In the genomic region with DNA sequence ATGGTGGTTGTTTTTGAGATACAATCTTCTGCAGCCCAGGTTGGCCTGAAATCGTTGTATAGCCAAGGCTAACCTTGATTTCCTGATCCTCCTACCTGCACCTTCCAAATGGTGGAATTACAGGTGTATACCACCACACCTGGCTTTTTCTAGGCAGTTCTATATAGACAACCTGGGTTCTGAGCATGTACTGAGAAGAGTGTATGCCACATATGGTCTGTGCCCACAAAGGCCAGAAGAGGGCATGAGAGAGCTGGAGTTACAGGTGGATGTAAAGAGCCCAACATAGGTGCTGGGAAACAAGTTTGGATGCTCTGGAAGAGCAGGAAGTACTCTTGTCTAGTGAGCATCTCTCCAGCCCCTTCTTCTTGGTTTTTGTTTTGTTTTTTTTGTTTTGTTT, we compare ENCODE assay signal across 11 mouse cellular contexts. TPM values are rescaled to one million over a fixed set of nuclear protein-coding genes. Genes with fewer than 3 reads are reported as not detected.
DNase-seq lines count a peak whose midpoint lies in the region; ATAC-seq and TF ChIP-seq lines count a peak whose summit lies in the region.
"Had no signal": no experiment of that assay in that cellular context is flagged by ENCODE, and none has a peak within 500 bp of the region (broad histone marks: within the 10 kb centered on the region; RNA-seq: fewer than 3 reads in every experiment).

No protein-coding gene starts in this region.

- DNase-seq in left cerebral cortex, adult 2 months (ENCODE audit: extremely low spot score in 1 of 2, low spot score in 2 of 2), result no peak
- no peak for DNase-seq in left cerebral cortex, postnatal 25 days (ENCODE audit: low spot score in 2 of 2)
- peak; percentile 81 for DNase-seq in MEL (ENCODE audit: low read depth, low spot score)
- peak; percentile 68 for DNase-seq in induced T-regulatory cell, adult 2 months (ENCODE audit: low read depth)
- peak; percentile 62 for DNase-seq in splenic B cell, adult 2 months (ENCODE audit: low read depth, low spot score)
- DNase-seq in forebrain, embryonic 11.5 days (ENCODE audit: low spot score), result no peak
- DNase-seq in natural killer cell, adult 2 months (ENCODE audit: low spot score in 2 of 2), result no peak
- no peak for DNase-seq in c-Kit-positive CD71-positive TER-119-positive erythroid progenitor cells, embryonic 14.5 days (ENCODE audit: low spot score)
- DNase-seq: gastrocnemius, postnatal 10 days; right cerebral cortex, postnatal 14 days had no signal

- peak; percentile 78 for TF ChIP-seq RAD21 in MEL (IDR thresholded peaks at IDR 0.05; ENCODE audit: low read depth, low read length)

- no peak for ATAC-seq in forebrain, embryonic 11.5 days (replicated peaks; ENCODE audit: low FRiP score)

- no peak overlapping the region for H3K4me3 ChIP-seq in left cerebral cortex, adult 2 months
- no peak overlapping the region for H3K4me3 ChIP-seq in MEL (ENCODE audit: control insufficient read depth in 1 of 2, insufficient read depth in 1 of 2, low read depth in 2 of 2, low read length in 2 of 2)
- H3K4me3 ChIP-seq in forebrain, embryonic 11.5 days (ENCODE audit: low read depth, low read length), result no peak overlapping the region

- peak; percentile 37 for TF ChIP-seq CTCF in left cerebral cortex, adult 2 months (IDR thresholded peaks at IDR 0.05)
- TF ChIP-seq CTCF in MEL (IDR thresholded peaks at IDR 0.05 in 2 of 3, conservative IDR thresholded peaks at IDR 0.05 in 1 of 3; ENCODE audit: control insufficient read depth in 1 of 3, insufficient read depth in 1 of 3, low read depth in 2 of 3, low read length in 3 of 3, poor library complexity in 1 of 3, severe bottlenecking in 1 of 3), result peak; percentile 78 to 83 (median 79)

- no peaks in the 10 kb centered on the region for H3K9me3 ChIP-seq in MEL (replicated peaks; ENCODE audit: insufficient read depth, low read length)
- H3K9me3 ChIP-seq in forebrain, embryonic 11.5 days (ENCODE audit: control insufficient read depth, low read length), result no peaks in the 10 kb centered on the region

- no peaks in the 10 kb centered on the region for H3K27me3 ChIP-seq in MEL (ENCODE audit: control insufficient read depth in 1 of 2, insufficient read depth in 2 of 2, low read length in 2 of 2)
- no peaks in the 10 kb centered on the region for H3K27me3 ChIP-seq in splenic B cell, adult 2 months (ENCODE audit: control insufficient read depth, insufficient read depth, low read length, poor library complexity, severe bottlenecking)
- H3K27me3 ChIP-seq in forebrain, embryonic 11.5 days (ENCODE audit: control insufficient read depth, insufficient read depth, low read length), result peaks cover 5% of the 10 kb centered on the region; the same call in 1 of the 2 replicates

- peaks cover 3 to 12% of the 10 kb centered on the region in 2 experiments for H3K4me1 ChIP-seq in MEL (ENCODE audit: control insufficient read depth in 1 of 2, insufficient read depth in 2 of 2, low read length in 2 of 2)
- peaks cover 4% of the 10 kb centered on the region; the same call in 1 of the 2 replicates for H3K4me1 ChIP-seq in forebrain, embryonic 11.5 days (replicated peaks; ENCODE audit: control insufficient read depth, insufficient read depth, low read length)

- no peak overlapping the region for H3K9ac ChIP-seq in MEL (ENCODE audit: control insufficient read depth, low read depth, low read length, poor library complexity, severe bottlenecking)
- no peak overlapping the region for H3K9ac ChIP-seq in forebrain, embryonic 11.5 days (ENCODE audit: low read length)

- H3K27ac ChIP-seq in left cerebral cortex, adult 2 months, result no peak overlapping the region
- H3K27ac ChIP-seq in MEL (ENCODE audit: control insufficient read depth, low read depth, low read length), result no peak overlapping the region
- no peak overlapping the region for H3K27ac ChIP-seq in forebrain, embryonic 11.5 days (ENCODE audit: low read depth, low read length)
- H3K27ac ChIP-seq: macrophage had no signal

- no peak overlapping the region for H3K4me2 ChIP-seq in forebrain, embryonic 11.5 days (ENCODE audit: low read depth, low read length, severe bottlenecking)

- TF ChIP-seq EP300 in MEL (IDR thresholded peaks at IDR 0.05; ENCODE audit: low read depth in 1 of 2, low read length in 2 of 2), result no peak

- H3K79me2 ChIP-seq in MEL (ENCODE audit: control insufficient read depth, insufficient read depth, low read length, poor library complexity), result no peaks in the 10 kb centered on the region; the same call in 1 of the 2 replicates

- no peak for TF ChIP-seq POLR2A in MEL (IDR thresholded peaks at IDR 0.05; ENCODE audit: control insufficient read depth in 1 of 2, insufficient read depth in 1 of 2, low read depth in 1 of 2, low read length in 2 of 2, poor library complexity in 1 of 2)

- H3K36me3 ChIP-seq in MEL (ENCODE audit: control insufficient read depth in 1 of 2, insufficient read depth in 2 of 2, low read length in 2 of 2), result peaks cover 0 to 12% of the 10 kb centered on the region in 2 experiments; a peak in 2 of 4 replicates
- H3K36me3 ChIP-seq in splenic B cell, adult 2 months (ENCODE audit: control insufficient read depth, insufficient read depth, low read length, poor library complexity, severe bottlenecking), result no peaks in the 10 kb centered on the region
- H3K36me3 ChIP-seq in forebrain, embryonic 11.5 days (ENCODE audit: control insufficient read depth, insufficient read depth, low read length), result no peaks in the 10 kb centered on the region

- WGBS in forebrain, embryonic 11.5 days, result 47% methylated on average over 1 of the region's 1 CpGs

- intact Hi-C loops in left cerebral cortex, adult 2 months (cut with DNase I), result no loop called here
- intact Hi-C loops in left cerebral cortex, postnatal 25 days (cut with DNase I), result no loop called here

TF ChIP-seq in MEL, 35 proteins besides CTCF, POLR2A, EP300 and RAD21:
- TF ChIP-seq NELFE (IDR thresholded peaks at IDR 0.05; ENCODE audit: low read depth, low read length) (no peak), TAL1 (IDR thresholded peaks at IDR 0.05; ENCODE audit: low read length) (no peak), KAT2A (conservative IDR thresholded peaks at IDR 0.05; ENCODE audit: low read depth, low read length) (no peak), POLR2AphosphoS5 (IDR thresholded peaks at IDR 0.05; ENCODE audit: borderline replicate concordance, low read depth, low read length) (no peak), RCOR1 (IDR thresholded peaks at IDR 0.05; ENCODE audit: low read depth, low read length) (no peak), ZC3H11A (IDR thresholded peaks at IDR 0.05; ENCODE audit: low read depth, low read length) (peak; percentile 88), POLR2AphosphoS2 (IDR thresholded peaks at IDR 0.05; ENCODE audit: low read length) (no peak), NRF1 (IDR thresholded peaks at IDR 0.05; ENCODE audit: insufficient read depth, low read depth, low read length, poor library complexity, severe bottlenecking) (no peak), MAFK (IDR thresholded peaks at IDR 0.05; ENCODE audit: borderline replicate concordance, low read depth, low read length) (no peak), MXI1 (IDR thresholded peaks at IDR 0.05; ENCODE audit: low read depth, low read length) (no peak), MEF2A (IDR thresholded peaks at IDR 0.05; ENCODE audit: extremely low read depth, insufficient replicate concordance, low read depth, low read length, poor library complexity, severe bottlenecking) (no peak), ETS1 (IDR thresholded peaks at IDR 0.05; ENCODE audit: low read depth, low read length) (no peak), MYB (IDR thresholded peaks at IDR 0.05; ENCODE audit: low read depth, low read length) (no peak), SMC3 (IDR thresholded peaks at IDR 0.05; ENCODE audit: low read depth, low read length) (peak; percentile 80), SIN3A (IDR thresholded peaks at IDR 0.05; ENCODE audit: low read length) (peak; percentile 17; the same call in 1 of the 2 replicates)

RNA-seq across cellular contexts. Expression of a gene that starts 2.6 kb away (rescaled TPM):
- 1 to 10 TPM; 8.3 to 9.5 TPM for total RNA-seq in left cerebral cortex, adult 2 months (2021)
- total RNA-seq in left cerebral cortex, postnatal 25 days (2021), result 1 to 10 TPM; 6.8 to 7.0 TPM
- total RNA-seq in MEL (2012; rRNA removed), result 0.46 and 0.62 TPM in 2 replicates
- polyA plus RNA-seq in MEL (2012; ENCODE audit: insufficient read depth in 1 of 2, insufficient read length in 2 of 2, low read depth in 1 of 2, low replicate concordance in 2 of 2, missing spikeins in 1 of 2), result under 1 TPM in 1 of 2 experiments, not detected in 1; 0.77 TPM
- 0.27 and 0.37 TPM in 2 replicates for polyA plus RNA-seq in forebrain, embryonic 11.5 days (2014; fragmentation: Nextera tagmentation; extraction: Ambion mirVana)

RNA-seq across cellular contexts. Expression of a gene that starts 21.9 kb away (rescaled TPM):
- 1 to 10 TPM; 2.9 to 3.6 TPM for total RNA-seq in left cerebral cortex, adult 2 months (2021)
- total RNA-seq in left cerebral cortex, postnatal 25 days (2021), result 1 to 10 TPM; 2.3 to 3.5 TPM
- 0.65 and 1.0 TPM in 2 replicates for total RNA-seq in MEL (2012; rRNA removed)
- polyA plus RNA-seq in MEL (2012; ENCODE audit: insufficient read depth in 1 of 2, insufficient read length in 2 of 2, low read depth in 1 of 2, low replicate concordance in 2 of 2, missing spikeins in 1 of 2), result 1 to 10 TPM in 1 of 2 experiments, not detected in 1; 2.9 TPM
- 0.65 and 0.87 TPM in 2 replicates for polyA plus RNA-seq in forebrain, embryonic 11.5 days (2014; fragmentation: Nextera tagmentation; extraction: Ambion mirVana)

RNA-seq across cellular contexts. Expression of a gene that starts 28.9 kb away (rescaled TPM):
- total RNA-seq in left cerebral cortex, adult 2 months (2021), result 10 to 100 TPM; 23.6 to 30.3 TPM
- 10 to 100 TPM; 23.4 to 24.5 TPM for total RNA-seq in left cerebral cortex, postnatal 25 days (2021)
- 5.9 and 6.0 TPM in 2 replicates for total RNA-seq in MEL (2012; rRNA removed)
- 10 to 100 TPM in 1 of 2 experiments, not detected in 1; 26.8 TPM for polyA plus RNA-seq in MEL (2012; ENCODE audit: insufficient read depth in 1 of 2, insufficient read length in 2 of 2, low read depth in 1 of 2, low replicate concordance in 2 of 2, missing spikeins in 1 of 2)
- polyA plus RNA-seq in forebrain, embryonic 11.5 days (2014; fragmentation: Nextera tagmentation; extraction: Ambion mirVana), result 40.2 and 45.2 TPM in 2 replicates

RNA-seq across cellular contexts. Expression of a gene that starts 32.0 kb away (rescaled TPM):
- total RNA-seq in left cerebral cortex, adult 2 months (2021), result under 1 TPM; 0.41 to 0.68 TPM
- total RNA-seq in left cerebral cortex, postnatal 25 days (2021), result under 1 TPM; 0.28 to 0.34 TPM
- total RNA-seq in MEL (2012; rRNA removed), result 0.16 and 0.19 TPM in 2 replicates
- polyA plus RNA-seq in MEL (2012; ENCODE audit: insufficient read depth in 1 of 2, insufficient read length in 2 of 2, low read depth in 1 of 2, low replicate concordance in 2 of 2, missing spikeins in 1 of 2), result under 1 TPM in 1 of 2 experiments, not detected in 1; 0.06 TPM
- 0.09 TPM in 1 of 2 replicates, not detected in the other for polyA plus RNA-seq in forebrain, embryonic 11.5 days (2014; fragmentation: Nextera tagmentation; extraction: Ambion mirVana)
- polyA plus RNA-seq: macrophage had no signal

RNA-seq across cellular contexts. Expression of a gene that starts 32.1 kb away (rescaled TPM):
- total RNA-seq in left cerebral cortex, adult 2 months (2021), result 10 to 100 TPM; 53.0 to 56.3 TPM
- 10 to 100 TPM; 51.6 to 53.3 TPM for total RNA-seq in left cerebral cortex, postnatal 25 days (2021)
- total RNA-seq in MEL (2012; rRNA removed), result 33.8 and 38.2 TPM in 2 replicates
- polyA plus RNA-seq in MEL (2012; ENCODE audit: insufficient read depth in 1 of 2, insufficient read length in 2 of 2, low read depth in 1 of 2, low replicate concordance in 2 of 2, missing spikeins in 1 of 2), result 10 to 100 TPM in 1 of 2 experiments, not detected in 1; 82.8 TPM
- polyA plus RNA-seq in forebrain, embryonic 11.5 days (2014; fragmentation: Nextera tagmentation; extraction: Ambion mirVana), result 41.3 and 41.6 TPM in 2 replicates

Comparison
In these comparisons a context has a peak if more than half of its experiments do, and no peak if none do; other contexts are left out.
1. DNase-seq: peak in MEL (single experiment), induced T-regulatory cell, adult 2 months (single experiment) and splenic B cell, adult 2 months (single experiment); none in left cerebral cortex, adult 2 months (0 of 2), left cerebral cortex, postnatal 25 days (0 of 2), forebrain, embryonic 11.5 days (single experiment), natural killer cell, adult 2 months (0 of 2) and c-Kit-positive CD71-positive TER-119-positive erythroid progenitor cells, embryonic 14.5 days (single experiment).